Mouse (Mus musculus) hindlimb bud, embryonic 11.5 days (tissue): ENCODE measurements around the gene Vmn1r114.
"Not testable (repeated sequence)": the region's sequence is repeated elsewhere in the genome, so short reads cannot be mapped to it uniquely, and the experiment has no call there.

Source experiments
- DNase-seq: peaks from one replicate; pipeline ENCODE4 v3.0.0-alpha.2; 2012; ENCODE audit warnings: low read depth, low spot score; ENCODE audit errors: extremely low spot score

Vmn1r114 gene

DNA sequence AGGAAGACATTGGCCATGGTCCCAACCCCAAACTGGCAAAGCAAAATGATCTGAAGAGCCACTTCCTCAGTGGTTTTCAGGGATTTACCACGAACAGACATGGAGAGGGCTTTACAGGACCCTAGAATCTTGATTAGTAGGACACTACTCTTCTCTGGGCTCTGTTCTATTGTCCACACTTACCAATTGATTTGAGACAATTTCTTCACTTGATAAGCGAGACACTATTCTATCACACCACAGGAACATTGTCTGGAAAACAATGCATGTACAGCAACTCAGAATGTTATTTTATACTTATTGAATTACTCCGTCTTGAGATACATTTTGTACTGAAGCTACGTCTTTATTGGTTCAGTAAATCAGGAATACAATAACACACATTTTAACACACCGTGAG lies at the start of gene Vmn1r114:
Gene Vmn1r114 (minus strand): TSS at position 101 of the 400 bp plus-strand sequence.
- DNase-seq = not testable (repeated sequence)

DNA sequence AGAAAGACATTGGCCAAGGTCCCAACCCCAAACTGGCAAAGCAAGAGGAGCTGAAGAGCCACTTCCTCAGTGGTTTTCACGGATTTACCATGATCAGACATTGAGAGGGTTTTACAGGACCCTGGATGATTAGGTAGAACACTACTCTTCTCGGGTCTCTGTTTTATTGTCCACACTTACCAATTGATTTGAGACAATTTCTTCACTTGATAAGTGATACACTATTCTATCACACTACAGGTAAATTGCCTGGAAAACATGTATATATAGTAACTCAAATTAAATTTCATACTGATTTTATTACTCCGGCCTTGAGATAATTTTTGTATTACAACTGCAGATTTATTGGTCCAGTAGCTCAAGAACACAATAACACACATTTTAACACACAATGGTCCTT lies 32.9 kb upstream of the Vmn1r114 start, which contains the start of gene Vmn1r115:
Gene Vmn1r115 (minus strand): TSS at position 101 of the 400 bp plus-strand sequence.
- DNase-seq = not testable (repeated sequence)

GRCm38 (mm10) chr7:20786985-20787384 lies 25.0 kb downstream of the Vmn1r114 start, which contains the start of gene Vmn1r113:
TSS of gene Vmn1r113 (plus strand) at chr7:20787285.
- not testable (repeated sequence) for DNase-seq

DNA sequence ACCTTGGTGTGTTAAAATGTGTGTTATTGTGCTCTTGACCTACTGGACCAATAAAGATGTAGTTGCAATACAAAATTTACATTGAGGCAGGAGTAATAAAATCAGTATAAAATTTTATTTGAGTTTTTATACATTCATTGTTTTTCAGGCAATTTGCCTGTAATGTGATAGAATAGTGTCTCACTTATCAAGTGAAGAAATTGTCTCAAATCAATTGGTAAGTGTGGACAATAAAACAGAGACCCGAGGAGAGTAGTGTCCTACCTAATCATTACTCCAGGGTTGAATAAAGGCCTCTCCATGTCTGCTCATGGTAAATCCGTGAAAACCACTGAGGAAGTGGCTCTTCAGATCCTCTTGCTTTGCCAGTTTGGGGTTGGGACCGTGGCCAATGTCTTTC lies 41.1 kb downstream of the Vmn1r114 start, which contains the start of gene Vmn1r112:
Gene Vmn1r112 (plus strand): TSS at position 301 of the 400 bp plus-strand sequence.
- DNase-seq = not testable (repeated sequence)
